Mouse (Mus musculus) embryonic facial prominence, embryonic 10.5 days (tissue): ENCODE results near the gene Prh1. TPM values are rescaled to one million over a fixed set of nuclear protein-coding genes. Genes with fewer than 3 reads are reported as not detected.
"Not testable (repeated sequence)": the region's sequence is repeated elsewhere in the genome, so short reads cannot be mapped to it uniquely, and the experiment has no call there.

ENCODE experiments used
- DNase-seq: peaks from one replicate; pipeline ENCODE4 v3.0.0-alpha.2; 2017; ENCODE audit warnings: low spot score
- H3K27ac ChIP-seq: fragments of 300-500 bp; sonication (generic); replicated peaks from 2 replicates; pipeline ENCODE4 v1.5.1; 2016; ENCODE audit warnings: mild to moderate bottlenecking
- H3K27me3 ChIP-seq: fragments of 300-500 bp; sonication (generic); replicated peaks from 2 replicates; pipeline ENCODE4 v1.6.1; 2016; ENCODE audit warnings: low read depth, mild to moderate bottlenecking; ENCODE audit not compliant: poor library complexity, severe bottlenecking
- H3K36me3 ChIP-seq: fragments of 300-500 bp; sonication (generic); replicated peaks from 2 replicates; pipeline ENCODE4 v1.6.1; 2016; ENCODE audit warnings: mild to moderate bottlenecking, moderate library complexity
- H3K4me1 ChIP-seq: fragments of 300-500 bp; sonication (generic); 2 replicates; pipeline ENCODE4 v1.6.1; 2016
- H3K4me3 ChIP-seq: fragments of 300-500 bp; sonication (generic); 2 replicates; pipeline ENCODE4 v1.5.1; 2016; ENCODE audit warnings: mild to moderate bottlenecking, moderate library complexity
- H3K9me3 ChIP-seq: fragments of 300-500 bp; sonication (generic); 2 replicates; pipeline ENCODE4 v1.6.1; 2016; ENCODE audit warnings: mild to moderate bottlenecking
- WGBS: fragments of 180-500 bp; shearing (Covaris S2); methylation state at CpG from one replicate; pipeline ENCODE4 v1.1.7; 2016; 5-methylcytosine and 5-hydroxymethylcytosine counted together
- polyA plus RNA-seq: library from polyadenylated mRNA; unstranded; fragments of >200 nt; fragmentation: Nextera tagmentation; extraction: Ambion mirVana; gene quantifications from 2 replicates; pipeline ENCODE4 v1.2.1, GENCODE M21; 2016

The Prh1 gene
- not detected in 2 replicates for polyA plus RNA-seq

GRCm38 (mm10) chr6:132569509-132569908 lies at the start of gene Prh1:
TSS of gene Prh1 (plus strand) at chr6:132569809.
- WGBS, result 77% methylated on average over 1 of the region's 1 CpGs
- H3K36me3 ChIP-seq, DNase-seq, H3K27me3 ChIP-seq, H3K4me3 ChIP-seq, H3K4me1 ChIP-seq, H3K27ac ChIP-seq: not testable (repeated sequence)
- H3K9me3 ChIP-seq, result peaks cover 13% of the 10 kb centered on the region; the same call in 1 of the 2 replicates

GRCm38 (mm10) chr6:132595613-132596012 lies 26.0 kb downstream of the Prh1 start, which contains the start of gene Prp2:
TSS of gene Prp2 (plus strand) at chr6:132595913.
- not testable (repeated sequence) for H3K4me3 ChIP-seq, H3K27me3 ChIP-seq, DNase-seq, H3K27ac ChIP-seq, H3K4me1 ChIP-seq, H3K9me3 ChIP-seq, H3K36me3 ChIP-seq
- 79% methylated on average over 2 of the region's 2 CpGs for WGBS

Other genes with a start within 250 kb of the Prh1 start
- not detected in 2 replicates for gene Gm8882, start 205.7 kb upstream of the Prh1 start, polyA plus RNA-seq
- gene Prp2, start 26.1 kb downstream of the Prh1 start, polyA plus RNA-seq, result not detected in 2 replicates
- not detected in 2 replicates for gene A630073D07Rik, start 81.7 kb downstream of the Prh1 start, polyA plus RNA-seq
- not detected in 2 replicates for gene Tas2r120, start 87.1 kb downstream of the Prh1 start, polyA plus RNA-seq
- not detected in 2 replicates for gene Tas2r121, start 131.2 kb downstream of the Prh1 start, polyA plus RNA-seq
- gene Tas2r122, start 142.1 kb downstream of the Prh1 start, polyA plus RNA-seq, result not detected in 2 replicates
- not detected in 2 replicates for gene Tas2r115, start 168.2 kb downstream of the Prh1 start, polyA plus RNA-seq
- not detected in 2 replicates for gene Tas2r124, start 184.9 kb downstream of the Prh1 start, polyA plus RNA-seq
- gene Tas2r102, start 192.3 kb downstream of the Prh1 start, polyA plus RNA-seq, result not detected in 2 replicates
- gene Tas2r136, start 208.4 kb downstream of the Prh1 start, polyA plus RNA-seq, result not detected in 2 replicates
- not detected in 2 replicates for gene Tas2r117, start 233.0 kb downstream of the Prh1 start, polyA plus RNA-seq